Comparison of ENCODE assay signal across 21 mouse cellular contexts in genomic region chr11:35963981-35964549, GRCm38 (mm10). TPM values are rescaled to one million over a fixed set of nuclear protein-coding genes. Genes with fewer than 3 reads are reported as not detected.
DNase-seq lines count a peak whose midpoint lies in the region; ATAC-seq and TF ChIP-seq lines count a peak whose summit lies in the region.
"Had no signal": no experiment of that assay in that cellular context is flagged by ENCODE, and none has a peak within 500 bp of the region (broad histone marks: within the 10 kb centered on the region; RNA-seq: fewer than 3 reads in every experiment).

No protein-coding gene starts in this region.

- in situ Hi-C loops in ES-E14 (cut with MboI; ENCODE audit: low sequenced_read_pairs in 2 of 2, unreplicated experiment in 2 of 2), result no loop called here

- ATAC-seq in hindbrain, postnatal 0 days, result no peak
- no peak for ATAC-seq in lung, embryonic 14.5 days (ENCODE audit: insufficient read depth)
- ATAC-seq: forebrain, embryonic 14.5 days; inflammation-experienced regulatory T-cells, adult 6 months had no signal

- H3K4me2 ChIP-seq in hindbrain, postnatal 0 days (ENCODE audit: low read depth, low read length), result no peak overlapping the region
- H3K4me2 ChIP-seq in lung, embryonic 14.5 days, result no peak overlapping the region
- H3K4me2 ChIP-seq: heart, embryonic 13.5 days; hindbrain, embryonic 13.5 days; limb, embryonic 12.5 days; neural tube, embryonic 15.5 days had no signal

- WGBS in hindbrain, embryonic 10.5 days, result 81% methylated on average over 9 of the region's 9 CpGs
- WGBS in hindbrain, postnatal 0 days, result 82% methylated on average over 9 of the region's 9 CpGs
- 73% methylated on average over 9 of the region's 9 CpGs for WGBS in lung, embryonic 14.5 days
- WGBS in small intestine, adult 2 months, result 27% methylated on average over 9 of the region's 9 CpGs
- WGBS in heart, embryonic 10.5 days, result 78% methylated on average over 9 of the region's 9 CpGs

- DNase-seq in hindbrain, embryonic 10.5 days (ENCODE audit: low spot score), result no peak
- DNase-seq in hindbrain, postnatal 0 days (ENCODE audit: low spot score), result no peak
- no peak for DNase-seq in lung, embryonic 14.5 days
- DNase-seq in lung, postnatal 4 days, result no peak
- DNase-seq in ES-E14 (ENCODE audit: low read depth, low spot score), result no peak
- no peak for DNase-seq in heart, adult 9 months (ENCODE audit: low spot score in 2 of 2)
- no peak for DNase-seq in heart, embryonic 10.5 days (ENCODE audit: low spot score)
- DNase-seq: cerebellum, adult 8-10 months; cerebellum, postnatal 36 days; kidney, postnatal 4 days; right cerebral cortex, adult 18-20 months; thymus, postnatal 14 days had no signal

- H3K27me3 ChIP-seq in hindbrain, embryonic 10.5 days (ENCODE audit: insufficient read depth, poor library complexity, severe bottlenecking), result no peaks in the 10 kb centered on the region
- no peaks in the 10 kb centered on the region for H3K27me3 ChIP-seq in hindbrain, postnatal 0 days (ENCODE audit: insufficient read depth, low read length)
- H3K27me3 ChIP-seq in lung, embryonic 14.5 days (ENCODE audit: insufficient read depth, low read length), result no peaks in the 10 kb centered on the region
- H3K27me3 ChIP-seq in small intestine, adult 2 months (ENCODE audit: control insufficient read depth, insufficient read depth, low read length), result no peaks in the 10 kb centered on the region
- H3K27me3 ChIP-seq in heart, embryonic 10.5 days (ENCODE audit: insufficient read depth, poor library complexity, severe bottlenecking), result no peaks in the 10 kb centered on the region
- H3K27me3 ChIP-seq: heart, embryonic 13.5 days; hindbrain, embryonic 13.5 days; limb, embryonic 12.5 days; neural tube, embryonic 15.5 days had no signal

- H3K27ac ChIP-seq in hindbrain, embryonic 10.5 days, result peak overlapping the region; percentile 64; the same call in 1 of the 2 replicates
- H3K27ac ChIP-seq in hindbrain, postnatal 0 days, result no peak overlapping the region
- peak overlapping the region; percentile 38; the same call in 1 of the 2 replicates for H3K27ac ChIP-seq in lung, embryonic 14.5 days (ENCODE audit: low read depth)
- H3K27ac ChIP-seq in ES-E14 (ENCODE audit: insufficient read depth, low read depth, low read length, poor library complexity, severe bottlenecking), result peak overlapping the region; percentile 18; the same call in 1 of the 2 replicates
- peak overlapping the region; percentile 97 for H3K27ac ChIP-seq in small intestine, adult 2 months (ENCODE audit: insufficient read depth, low read depth, low read length)
- H3K27ac ChIP-seq in heart, embryonic 10.5 days, result no peak overlapping the region; the same call in 1 of the 2 replicates
- H3K27ac ChIP-seq: heart, embryonic 13.5 days; hindbrain, embryonic 13.5 days; limb, embryonic 12.5 days; neural tube, embryonic 15.5 days had no signal

- peaks cover 42% of the 10 kb centered on the region for H3K4me1 ChIP-seq in hindbrain, embryonic 10.5 days (replicated peaks)
- no peaks in the 10 kb centered on the region for H3K4me1 ChIP-seq in hindbrain, postnatal 0 days (ENCODE audit: insufficient read depth, low read length)
- no peaks in the 10 kb centered on the region for H3K4me1 ChIP-seq in lung, embryonic 14.5 days (ENCODE audit: insufficient read depth)
- H3K4me1 ChIP-seq in ES-E14 (ENCODE audit: control insufficient read depth in 2 of 2, insufficient read depth in 2 of 2, low read length in 2 of 2, poor library complexity in 1 of 2), result peaks cover 0 to 13% of the 10 kb centered on the region in 2 experiments; a peak in 3 of 4 replicates
- peaks cover 30% of the 10 kb centered on the region for H3K4me1 ChIP-seq in small intestine, adult 2 months (ENCODE audit: control insufficient read depth, insufficient read depth, insufficient read length, low read length)
- peaks cover 22% of the 10 kb centered on the region for H3K4me1 ChIP-seq in heart, embryonic 10.5 days
- H3K4me1 ChIP-seq: neural tube, embryonic 15.5 days had no signal

- TF ChIP-seq POLR2A in small intestine, adult 2 months (IDR thresholded peaks at IDR 0.05; ENCODE audit: low read depth, low read length), result no peak

- no peak overlapping the region for H3K4me3 ChIP-seq in hindbrain, embryonic 10.5 days
- no peak overlapping the region for H3K4me3 ChIP-seq in hindbrain, postnatal 0 days (ENCODE audit: low read length)
- no peak overlapping the region for H3K4me3 ChIP-seq in lung, embryonic 14.5 days (ENCODE audit: low read depth, low read length)
- no peak overlapping the region for H3K4me3 ChIP-seq in ES-E14 (ENCODE audit: insufficient read depth in 1 of 2, low read depth in 1 of 2, low read length in 2 of 2, poor library complexity in 1 of 2, severe bottlenecking in 1 of 2)
- peak overlapping the region; percentile 13; the same call in 1 of the 2 replicates for H3K4me3 ChIP-seq in small intestine, adult 2 months (ENCODE audit: low read depth, low read length)
- H3K4me3 ChIP-seq in heart, embryonic 10.5 days, result no peak overlapping the region
- H3K4me3 ChIP-seq: heart, embryonic 13.5 days; hindbrain, embryonic 13.5 days; limb, embryonic 12.5 days; neural tube, embryonic 15.5 days had no signal

- H3K9ac ChIP-seq in hindbrain, postnatal 0 days (replicated peaks; ENCODE audit: low read length), result no peak overlapping the region
- H3K9ac ChIP-seq in lung, embryonic 14.5 days, result no peak overlapping the region
- no peak overlapping the region for H3K9ac ChIP-seq in ES-E14 (ENCODE audit: insufficient read depth, low read depth, low read length, poor library complexity, severe bottlenecking)
- H3K9ac ChIP-seq: heart, embryonic 13.5 days; hindbrain, embryonic 13.5 days; limb, embryonic 12.5 days; neural tube, embryonic 15.5 days had no signal

- H3K9me3 ChIP-seq in hindbrain, embryonic 10.5 days, result no peaks in the 10 kb centered on the region
- H3K9me3 ChIP-seq in hindbrain, postnatal 0 days (ENCODE audit: low read length), result no peaks in the 10 kb centered on the region
- no peaks in the 10 kb centered on the region for H3K9me3 ChIP-seq in lung, embryonic 14.5 days (ENCODE audit: low read depth, low read length)
- no peaks in the 10 kb centered on the region for H3K9me3 ChIP-seq in ES-E14 (ENCODE audit: control insufficient read depth, insufficient read depth, low read depth, low read length)
- H3K9me3 ChIP-seq in heart, embryonic 10.5 days, result no peaks in the 10 kb centered on the region
- H3K9me3 ChIP-seq: heart, embryonic 13.5 days; hindbrain, embryonic 13.5 days; limb, embryonic 12.5 days; neural tube, embryonic 15.5 days had no signal

- H3K36me3 ChIP-seq in hindbrain, embryonic 10.5 days, result peaks cover 8% of the 10 kb centered on the region
- H3K36me3 ChIP-seq in hindbrain, postnatal 0 days (ENCODE audit: insufficient read depth, low read length), result no peaks in the 10 kb centered on the region
- H3K36me3 ChIP-seq in lung, embryonic 14.5 days (ENCODE audit: insufficient read depth), result no peaks in the 10 kb centered on the region
- no peaks in the 10 kb centered on the region; the same call in 1 of the 2 replicates for H3K36me3 ChIP-seq in ES-E14 (ENCODE audit: control insufficient read depth, insufficient read depth, low read length, poor library complexity, severe bottlenecking)
- H3K36me3 ChIP-seq in small intestine, adult 2 months (ENCODE audit: control insufficient read depth, insufficient read depth, low read length), result no peaks in the 10 kb centered on the region
- 0 out of 2 replicates have a peak, but pooled peaks cover 5% of the 10 kb centered on the region for H3K36me3 ChIP-seq in heart, embryonic 10.5 days
- H3K36me3 ChIP-seq: heart, embryonic 13.5 days; limb, embryonic 12.5 days; neural tube, embryonic 15.5 days had no signal

- no peak for TF ChIP-seq CTCF in hindbrain, postnatal 0 days (IDR thresholded peaks at IDR 0.05; ENCODE audit: low read depth)
- no peak for TF ChIP-seq CTCF in lung, embryonic 14.5 days (IDR thresholded peaks at IDR 0.05; ENCODE audit: low read depth)
- TF ChIP-seq CTCF in small intestine, adult 2 months (IDR thresholded peaks at IDR 0.05; ENCODE audit: extremely low read depth, insufficient read length, insufficient replicate concordance, low read depth, low read length), result no peak

TF ChIP-seq in ES-E14, 5 proteins besides CTCF, POLR2A, EP300 and RAD21:
- TF ChIP-seq HCFC1 (IDR thresholded peaks at IDR 0.05; ENCODE audit: borderline replicate concordance, insufficient read depth, low read length) (no peak), ZNF384 (IDR thresholded peaks at IDR 0.05; ENCODE audit: low read depth, low read length) (no peak), CHD2 (IDR thresholded peaks at IDR 0.05; ENCODE audit: low read depth, low read length) (no peak), ZC3H11A (IDR thresholded peaks at IDR 0.05; ENCODE audit: borderline replicate concordance, low read depth, low read length) (no peak), MAFK (IDR thresholded peaks at IDR 0.05; ENCODE audit: insufficient read depth, low read depth, low read length) (no peak)

RNA-seq across cellular contexts. Expression of gene Wwc1, which starts 16.3 kb away (rescaled TPM):
- polyA plus RNA-seq in hindbrain, embryonic 10.5 days (2016; fragmentation: Nextera tagmentation; extraction: Ambion mirVana), result 3.9 and 4.9 TPM in 2 replicates
- 17.8 and 20.4 TPM in 2 replicates for total RNA-seq in hindbrain, postnatal 0 days (2014; rRNA removed)
- polyA plus RNA-seq in hindbrain, postnatal 0 days (2015; fragmentation: Nextera tagmentation; extraction: Ambion mirVana), result 8.6 and 9.0 TPM in 2 replicates
- 17.0 and 17.4 TPM in 2 replicates for polyA plus RNA-seq in lung, embryonic 14.5 days (2014; fragmentation: Nextera tagmentation; extraction: Ambion mirVana)
- 30.4 and 39.3 TPM in 2 replicates for total RNA-seq in ES-E14 (2012; rRNA removed)
- polyA plus RNA-seq in small intestine, adult 2 months (2012; rRNA removed), result 18.0 and 55.9 TPM in 2 replicates
- 3.0 and 3.9 TPM in 2 replicates for polyA plus RNA-seq in heart, embryonic 10.5 days (2016; fragmentation: Nextera tagmentation; extraction: Ambion mirVana)
- total RNA-seq: granulocyte monocyte progenitor cell, adult 5-6 weeks; megakaryocyte-erythroid progenitor cell, adult 5-6 weeks had no signal

Comparison
In these comparisons a context has a peak if more than half of its experiments do, and no peak if none do; other contexts are left out.
1. H3K27ac ChIP-seq: peak in hindbrain, embryonic 10.5 days (single experiment), lung, embryonic 14.5 days (single experiment), ES-E14 (single experiment) and small intestine, adult 2 months (single experiment); none in hindbrain, postnatal 0 days (single experiment) and heart, embryonic 10.5 days (single experiment).